9 mouse cellular contexts compared by ENCODE assay signal in the genomic region with DNA sequence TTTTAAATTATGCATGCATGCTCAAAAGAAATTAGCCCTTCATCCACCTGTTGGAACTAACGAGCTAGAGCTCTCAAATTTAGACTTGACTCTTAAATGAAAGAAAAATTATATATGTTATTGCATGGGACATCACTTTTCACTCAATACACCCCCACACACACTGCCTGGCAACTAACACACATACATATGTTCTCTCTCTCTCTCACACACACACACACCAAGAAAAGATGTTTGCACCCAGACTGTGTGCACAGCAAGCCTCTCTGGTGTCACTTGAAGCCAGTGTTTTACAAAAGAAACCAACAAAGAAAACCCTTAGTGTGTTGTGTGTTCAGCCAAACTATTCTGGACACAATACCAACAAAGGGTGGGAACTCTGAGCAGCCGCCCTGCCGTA.
DNase-seq lines count a peak whose midpoint lies in the region; ATAC-seq and TF ChIP-seq lines count a peak whose summit lies in the region.
"Had no signal": no experiment of that assay in that cellular context is flagged by ENCODE, and none has a peak within 500 bp of the region (broad histone marks: within the 10 kb centered on the region; RNA-seq: fewer than 3 reads in every experiment).

No protein-coding gene starts in this region.

- H3K4me2 ChIP-seq in neural tube, embryonic 11.5 days (ENCODE audit: low read depth): no peak overlapping the region
- H3K4me2 ChIP-seq in neural tube, embryonic 15.5 days: no peak overlapping the region
- no peak overlapping the region for H3K4me2 ChIP-seq in forebrain, embryonic 12.5 days
- H3K4me2 ChIP-seq in hindbrain, postnatal 0 days (ENCODE audit: low read depth, low read length): no peak overlapping the region
- no peak overlapping the region for H3K4me2 ChIP-seq in neural tube, embryonic 14.5 days (ENCODE audit: low read depth, low read length)
- H3K4me2 ChIP-seq: heart, embryonic 11.5 days had no signal

- H3K27ac ChIP-seq in neural tube, embryonic 11.5 days (ENCODE audit: low read depth, low read length): no peak overlapping the region
- no peak overlapping the region for H3K27ac ChIP-seq in neural tube, embryonic 15.5 days (replicated peaks)
- H3K27ac ChIP-seq in forebrain, embryonic 12.5 days: no peak overlapping the region
- H3K27ac ChIP-seq in hindbrain, postnatal 0 days: no peak overlapping the region
- no peak overlapping the region for H3K27ac ChIP-seq in neural tube, embryonic 14.5 days (ENCODE audit: low read depth, low read length)
- H3K27ac ChIP-seq: liver, embryonic 14.5 days had no signal

- no peaks in the 10 kb centered on the region for H3K9me3 ChIP-seq in neural tube, embryonic 11.5 days (ENCODE audit: control insufficient read depth, low read length)
- no peaks in the 10 kb centered on the region for H3K9me3 ChIP-seq in neural tube, embryonic 15.5 days (replicated peaks)
- H3K9me3 ChIP-seq in forebrain, embryonic 12.5 days: no peaks in the 10 kb centered on the region
- H3K9me3 ChIP-seq in hindbrain, postnatal 0 days (ENCODE audit: low read length): no peaks in the 10 kb centered on the region
- H3K9me3 ChIP-seq in neural tube, embryonic 14.5 days (ENCODE audit: control insufficient read depth, low read length): no peaks in the 10 kb centered on the region

- TF ChIP-seq CTCF in hindbrain, postnatal 0 days (IDR thresholded peaks at IDR 0.05; ENCODE audit: low read depth): no peak

- H3K27me3 ChIP-seq in neural tube, embryonic 11.5 days (ENCODE audit: control insufficient read depth, insufficient read depth, low read length): no peaks in the 10 kb centered on the region
- H3K27me3 ChIP-seq in neural tube, embryonic 15.5 days (replicated peaks): no peaks in the 10 kb centered on the region
- H3K27me3 ChIP-seq in forebrain, embryonic 12.5 days: no peaks in the 10 kb centered on the region
- H3K27me3 ChIP-seq in hindbrain, postnatal 0 days (ENCODE audit: insufficient read depth, low read length): no peaks in the 10 kb centered on the region
- no peaks in the 10 kb centered on the region for H3K27me3 ChIP-seq in neural tube, embryonic 14.5 days (ENCODE audit: control insufficient read depth, insufficient read depth, low read length)

- no peaks in the 10 kb centered on the region for H3K4me1 ChIP-seq in neural tube, embryonic 11.5 days (ENCODE audit: control insufficient read depth, insufficient read depth, low read length)
- H3K4me1 ChIP-seq in neural tube, embryonic 15.5 days: peaks cover 3% of the 10 kb centered on the region; the same call in 1 of the 2 replicates
- peaks cover 12% of the 10 kb centered on the region for H3K4me1 ChIP-seq in forebrain, embryonic 12.5 days
- no peaks in the 10 kb centered on the region for H3K4me1 ChIP-seq in hindbrain, postnatal 0 days (ENCODE audit: insufficient read depth, low read length)
- H3K4me1 ChIP-seq in neural tube, embryonic 14.5 days (ENCODE audit: control insufficient read depth, insufficient read depth, low read length): no peaks in the 10 kb centered on the region

- WGBS in neural tube, embryonic 11.5 days: 66% methylated on average over 3 of the region's 3 CpGs
- WGBS in neural tube, embryonic 15.5 days: 54% methylated on average over 3 of the region's 3 CpGs
- 26% methylated on average over 3 of the region's 3 CpGs for WGBS in forebrain, embryonic 12.5 days
- 41% methylated on average over 3 of the region's 3 CpGs for WGBS in hindbrain, postnatal 0 days
- WGBS in neural tube, embryonic 14.5 days: 37% methylated on average over 3 of the region's 3 CpGs

- H3K4me3 ChIP-seq in neural tube, embryonic 11.5 days (ENCODE audit: low read depth, low read length): no peak overlapping the region
- no peak overlapping the region for H3K4me3 ChIP-seq in neural tube, embryonic 15.5 days (replicated peaks)
- H3K4me3 ChIP-seq in forebrain, embryonic 12.5 days (replicated peaks): no peak overlapping the region
- H3K4me3 ChIP-seq in hindbrain, postnatal 0 days (ENCODE audit: low read length): no peak overlapping the region
- no peak overlapping the region for H3K4me3 ChIP-seq in neural tube, embryonic 14.5 days (ENCODE audit: low read depth, low read length)

- H3K36me3 ChIP-seq in neural tube, embryonic 11.5 days (ENCODE audit: control insufficient read depth, insufficient read depth, low read length): no peaks in the 10 kb centered on the region
- no peaks in the 10 kb centered on the region for H3K36me3 ChIP-seq in neural tube, embryonic 15.5 days
- H3K36me3 ChIP-seq in forebrain, embryonic 12.5 days (replicated peaks): no peaks in the 10 kb centered on the region
- no peaks in the 10 kb centered on the region for H3K36me3 ChIP-seq in hindbrain, postnatal 0 days (ENCODE audit: insufficient read depth, low read length)
- no peaks in the 10 kb centered on the region for H3K36me3 ChIP-seq in neural tube, embryonic 14.5 days (ENCODE audit: control insufficient read depth, insufficient read depth, low read length)

- no peak overlapping the region for H3K9ac ChIP-seq in neural tube, embryonic 11.5 days (ENCODE audit: low read length)
- no peak overlapping the region for H3K9ac ChIP-seq in neural tube, embryonic 15.5 days (replicated peaks)
- no peak overlapping the region for H3K9ac ChIP-seq in forebrain, embryonic 12.5 days
- no peak overlapping the region for H3K9ac ChIP-seq in hindbrain, postnatal 0 days (replicated peaks; ENCODE audit: low read length)
- no peak overlapping the region for H3K9ac ChIP-seq in neural tube, embryonic 14.5 days (replicated peaks; ENCODE audit: low read depth, low read length)
- H3K9ac ChIP-seq: liver, embryonic 14.5 days had no signal

- no peak for DNase-seq in neural tube, embryonic 11.5 days (ENCODE audit: low spot score)
- no peak for DNase-seq in hindbrain, postnatal 0 days (ENCODE audit: low spot score)
- no peak for DNase-seq in layer of hippocampus, adult 8-10 months (ENCODE audit: low spot score in 2 of 2)
- no peak for DNase-seq in left cerebral cortex, adult 8-10 months (ENCODE audit: low spot score in 2 of 2)

- ATAC-seq in neural tube, embryonic 11.5 days (ENCODE audit: insufficient read depth, low FRiP score, low TSS enrichment): peak; percentile 42; the same call in 1 of the 2 replicates
- ATAC-seq in neural tube, embryonic 15.5 days (ENCODE audit: low FRiP score): no peak
- peak; percentile 59 for ATAC-seq in forebrain, embryonic 12.5 days (ENCODE audit: low FRiP score)
- peak; percentile 35; the same call in 1 of the 2 replicates for ATAC-seq in hindbrain, postnatal 0 days
- peak; percentile 44; the same call in 1 of the 2 replicates for ATAC-seq in neural tube, embryonic 14.5 days (ENCODE audit: low read depth)
